Mouse (Mus musculus): ENCODE data around the gene Lmf2.

The Lmf2 gene

DNA sequence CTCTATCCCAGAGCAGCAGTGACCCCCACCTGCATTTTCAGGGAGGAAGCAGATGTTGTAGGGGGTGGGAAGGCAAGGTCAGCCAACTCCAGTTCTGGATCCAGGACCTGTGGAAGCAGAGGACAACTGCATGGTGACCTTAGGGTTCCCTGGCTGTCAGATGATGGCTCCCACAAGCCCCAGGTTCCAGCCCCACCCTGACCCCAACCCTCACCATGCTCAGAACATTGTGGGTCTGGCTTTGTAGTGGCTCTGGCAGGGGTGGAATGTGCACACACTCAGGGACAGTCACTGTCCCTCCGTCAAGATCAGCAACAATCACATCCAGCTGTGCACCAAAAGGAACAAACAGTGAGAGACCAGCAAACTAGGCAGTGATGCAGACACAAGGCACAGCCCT is 49.5 kb downstream of the Lmf2 start:
- no peak overlapping the region for H3K4me3 ChIP-seq (replicated peaks; ENCODE audit: low read length)
- H3K27me3 ChIP-seq (ENCODE audit: insufficient read depth, low read length) = no peaks in the 10 kb centered on the region
- H3K9me3 ChIP-seq (ENCODE audit: low read length) = peaks cover 2% of the 10 kb centered on the region; the same call in 1 of the 2 replicates
- peaks cover 73% of the 10 kb centered on the region for H3K36me3 ChIP-seq (ENCODE audit: insufficient read depth, low read length)
- H3K4me1 ChIP-seq (replicated peaks; ENCODE audit: low read depth, low read length) = peaks cover 55% of the 10 kb centered on the region
- TF ChIP-seq CTCF (conservative IDR thresholded peaks at IDR 0.05; ENCODE audit: low read length) = no peak
- TF ChIP-seq POU5F1 (IDR thresholded peaks at IDR 0.05; ENCODE audit: borderline replicate concordance, low read length) = no peak
- TF ChIP-seq NANOG (IDR thresholded peaks at IDR 0.05; ENCODE audit: borderline replicate concordance, low read length) = no peak
